Mouse (Mus musculus): Measurements from ENCODE around the gene Spindoc.

DNA sequence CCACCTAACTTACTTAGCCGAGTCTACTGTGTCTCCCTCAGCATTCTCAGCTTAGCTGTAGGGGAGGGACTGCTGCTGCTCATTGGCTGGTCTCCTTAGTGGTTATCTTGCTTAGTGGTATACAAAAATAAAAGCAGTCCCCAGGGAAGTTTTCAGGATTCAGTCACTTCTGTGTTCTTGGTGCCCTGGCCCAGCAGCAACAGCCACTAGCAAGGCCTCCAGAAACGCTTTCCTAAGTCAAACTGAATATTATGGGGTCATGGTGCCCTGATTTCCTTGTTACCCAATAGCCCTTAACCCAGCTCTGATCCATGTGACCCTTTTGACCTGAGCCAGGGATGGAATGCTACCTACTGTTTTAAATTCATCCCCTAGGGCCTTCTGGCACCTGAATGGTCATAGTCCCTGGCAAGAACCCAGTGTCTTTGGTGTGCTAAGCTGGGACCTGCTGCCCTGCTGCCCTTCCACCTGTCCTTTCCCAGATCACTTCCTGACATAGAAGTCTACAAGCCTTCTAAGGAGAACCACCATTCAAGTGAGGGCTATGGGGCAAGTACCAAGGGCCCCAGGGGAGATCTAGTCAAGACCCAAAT is 73.0 kb downstream of the Spindoc start:
- no peak for TF ChIP-seq CTCF (IDR thresholded peaks at IDR 0.05; ENCODE audit: extremely low read depth, insufficient read depth, low read length)
- no peak for TF ChIP-seq POLR2A (IDR thresholded peaks at IDR 0.05; ENCODE audit: extremely low read depth, insufficient read depth, low read length)
